In genomic region chr7:35814759-35815551, GRCm38 (mm10) we compare ENCODE assay signal across 28 mouse cellular contexts. TPM values are rescaled to one million over a fixed set of nuclear protein-coding genes. Genes with fewer than 3 reads are reported as not detected.
DNase-seq lines count a peak whose midpoint lies in the region; ATAC-seq and TF ChIP-seq lines count a peak whose summit lies in the region.
"Had no signal": no experiment of that assay in that cellular context is flagged by ENCODE, and none has a peak within 500 bp of the region (broad histone marks: within the 10 kb centered on the region; RNA-seq: fewer than 3 reads in every experiment).

No protein-coding gene starts in this region.

- peak; percentile 45; the same call in 1 of the 2 replicates for ATAC-seq in forebrain, postnatal 0 days
- no peak for ATAC-seq in forebrain, embryonic 15.5 days (replicated peaks)
- ATAC-seq in midbrain, embryonic 11.5 days (ENCODE audit: low FRiP score), result no peak
- no peak for ATAC-seq in midbrain, postnatal 0 days (ENCODE audit: low FRiP score)
- ATAC-seq: activated CD4-positive, CD25-positive, alpha-beta regulatory T cell, adult 4 months; forebrain, embryonic 16.5 days; hindbrain, embryonic 16.5 days had no signal

- no peaks in the 10 kb centered on the region for H3K4me1 ChIP-seq in forebrain, postnatal 0 days (ENCODE audit: insufficient read depth)
- no peaks in the 10 kb centered on the region for H3K4me1 ChIP-seq in forebrain, embryonic 15.5 days
- no peaks in the 10 kb centered on the region for H3K4me1 ChIP-seq in midbrain, embryonic 11.5 days (ENCODE audit: control insufficient read depth, insufficient read depth, low read length)
- H3K4me1 ChIP-seq in midbrain, postnatal 0 days (ENCODE audit: insufficient read depth, low read length), result no peaks in the 10 kb centered on the region
- H3K4me1 ChIP-seq: embryonic facial prominence, embryonic 13.5 days; forebrain, embryonic 10.5 days; hindbrain, embryonic 10.5 days; limb, embryonic 12.5 days; neural tube, embryonic 15.5 days had no signal

- intact Hi-C loops in left cerebral cortex, postnatal 4 days (cut with DNase I), result no loop called here
- intact Hi-C loops in left cerebral cortex, postnatal 14 days (cut with DNase I), result no loop called here

- no peak overlapping the region for H3K9ac ChIP-seq in forebrain, postnatal 0 days
- no peak overlapping the region for H3K9ac ChIP-seq in forebrain, embryonic 15.5 days (replicated peaks)
- no peak overlapping the region for H3K9ac ChIP-seq in midbrain, embryonic 11.5 days (ENCODE audit: low read length)
- H3K9ac ChIP-seq in midbrain, postnatal 0 days (replicated peaks; ENCODE audit: low read length, poor library complexity, severe bottlenecking), result no peak overlapping the region
- H3K9ac ChIP-seq: embryonic facial prominence, embryonic 13.5 days; limb, embryonic 12.5 days; neural tube, embryonic 15.5 days had no signal

- no peak overlapping the region for H3K4me3 ChIP-seq in forebrain, postnatal 0 days (ENCODE audit: low read depth, low read length)
- H3K4me3 ChIP-seq in forebrain, embryonic 15.5 days, result no peak overlapping the region
- no peak overlapping the region for H3K4me3 ChIP-seq in midbrain, embryonic 11.5 days (ENCODE audit: low read depth, low read length)
- H3K4me3 ChIP-seq in midbrain, postnatal 0 days (ENCODE audit: low read depth, low read length), result no peak overlapping the region
- H3K4me3 ChIP-seq: embryonic facial prominence, embryonic 13.5 days; forebrain, embryonic 10.5 days; hindbrain, embryonic 10.5 days; limb, embryonic 12.5 days; neural tube, embryonic 15.5 days had no signal

- TF ChIP-seq CTCF in forebrain, postnatal 0 days (IDR thresholded peaks at IDR 0.05; ENCODE audit: low read depth), result no peak
- no peak for TF ChIP-seq CTCF in midbrain, postnatal 0 days (IDR thresholded peaks at IDR 0.05)

- H3K36me3 ChIP-seq in forebrain, postnatal 0 days (ENCODE audit: insufficient read depth), result no peaks in the 10 kb centered on the region
- no peaks in the 10 kb centered on the region for H3K36me3 ChIP-seq in forebrain, embryonic 15.5 days
- no peaks in the 10 kb centered on the region for H3K36me3 ChIP-seq in midbrain, embryonic 11.5 days (ENCODE audit: control insufficient read depth, insufficient read depth, low read length)
- no peaks in the 10 kb centered on the region for H3K36me3 ChIP-seq in midbrain, postnatal 0 days (ENCODE audit: insufficient read depth, low read length)
- H3K36me3 ChIP-seq: embryonic facial prominence, embryonic 13.5 days; forebrain, embryonic 10.5 days; hindbrain, embryonic 10.5 days; limb, embryonic 12.5 days; neural tube, embryonic 15.5 days had no signal

- no peaks in the 10 kb centered on the region for H3K9me3 ChIP-seq in forebrain, postnatal 0 days (ENCODE audit: low read length)
- no peaks in the 10 kb centered on the region for H3K9me3 ChIP-seq in forebrain, embryonic 15.5 days
- no peaks in the 10 kb centered on the region for H3K9me3 ChIP-seq in midbrain, embryonic 11.5 days (ENCODE audit: control insufficient read depth, low read length)
- H3K9me3 ChIP-seq in midbrain, postnatal 0 days (ENCODE audit: low read length), result no peaks in the 10 kb centered on the region
- H3K9me3 ChIP-seq: embryonic facial prominence, embryonic 13.5 days; hindbrain, embryonic 10.5 days; limb, embryonic 12.5 days; neural tube, embryonic 15.5 days had no signal

- 67% methylated on average over 12 of the region's 12 CpGs for WGBS in forebrain, postnatal 0 days
- 75% methylated on average over 12 of the region's 12 CpGs for WGBS in forebrain, embryonic 15.5 days
- WGBS in midbrain, embryonic 11.5 days, result 78% methylated on average over 12 of the region's 12 CpGs
- 68% methylated on average over 12 of the region's 12 CpGs for WGBS in midbrain, postnatal 0 days

- no peaks in the 10 kb centered on the region for H3K27me3 ChIP-seq in forebrain, postnatal 0 days (ENCODE audit: insufficient read depth, low read length)
- H3K27me3 ChIP-seq in forebrain, embryonic 15.5 days, result no peaks in the 10 kb centered on the region
- no peaks in the 10 kb centered on the region for H3K27me3 ChIP-seq in midbrain, embryonic 11.5 days (ENCODE audit: control insufficient read depth, insufficient read depth, low read length)
- H3K27me3 ChIP-seq in midbrain, postnatal 0 days (ENCODE audit: insufficient read depth, low read length), result no peaks in the 10 kb centered on the region
- H3K27me3 ChIP-seq: embryonic facial prominence, embryonic 13.5 days; limb, embryonic 12.5 days; neural tube, embryonic 15.5 days had no signal

- no peak for DNase-seq in forebrain, postnatal 0 days
- peak; percentile 18 for DNase-seq in left cerebral cortex, postnatal 4 days
- DNase-seq in left cerebral cortex, postnatal 14 days (ENCODE audit: low spot score in 2 of 2), result no peak
- DNase-seq in midbrain, embryonic 11.5 days (ENCODE audit: low spot score, missing footprints), result peak; percentile 31
- DNase-seq in midbrain, postnatal 0 days (ENCODE audit: low spot score), result no peak
- no peak for DNase-seq in urinary bladder, adult 18-20 months (ENCODE audit: low spot score in 2 of 2)
- DNase-seq: adrenal gland, adult 2 months; adrenal gland, postnatal 36 days; cerebellum, adult 18-20 months; gastrocnemius, postnatal 10 days; heart, postnatal 14 days; kidney, postnatal 4 days; midbrain, embryonic 14.5 days; retina, postnatal 1 day; right cerebral cortex, postnatal 14 days; thymus, postnatal 4 days had no signal

- H3K27ac ChIP-seq in forebrain, postnatal 0 days (ENCODE audit: low read depth, low read length), result no peak overlapping the region
- H3K27ac ChIP-seq in forebrain, embryonic 15.5 days (replicated peaks), result no peak overlapping the region
- H3K27ac ChIP-seq in midbrain, embryonic 11.5 days (ENCODE audit: low read depth, low read length), result no peak overlapping the region
- no peak overlapping the region for H3K27ac ChIP-seq in midbrain, postnatal 0 days (ENCODE audit: low read depth, low read length)
- H3K27ac ChIP-seq: embryonic facial prominence, embryonic 13.5 days; forebrain, embryonic 10.5 days; hindbrain, embryonic 10.5 days; kidney, postnatal 0 days; limb, embryonic 12.5 days; macrophage; neural tube, embryonic 15.5 days had no signal

- H3K4me2 ChIP-seq in forebrain, postnatal 0 days (ENCODE audit: low read depth), result no peak overlapping the region
- no peak overlapping the region for H3K4me2 ChIP-seq in forebrain, embryonic 15.5 days (replicated peaks)
- no peak overlapping the region for H3K4me2 ChIP-seq in midbrain, embryonic 11.5 days
- H3K4me2 ChIP-seq in midbrain, postnatal 0 days (ENCODE audit: low read depth, low read length, poor library complexity, severe bottlenecking), result no peak overlapping the region
- H3K4me2 ChIP-seq: embryonic facial prominence, embryonic 13.5 days; limb, embryonic 12.5 days; liver, embryonic 11.5 days; neural tube, embryonic 15.5 days had no signal

RNA-seq across cellular contexts. Expression of gene Zfp507, which starts 12.2 kb away (rescaled TPM):
- total RNA-seq in forebrain, postnatal 0 days (2014; rRNA removed), result 20.2 and 30.5 TPM in 2 replicates
- polyA plus RNA-seq in forebrain, postnatal 0 days (2015; fragmentation: Nextera tagmentation; extraction: Ambion mirVana), result 4.9 and 8.1 TPM in 2 replicates
- polyA plus RNA-seq in forebrain, embryonic 15.5 days (2015; fragmentation: Nextera tagmentation; extraction: Ambion mirVana), result 16.2 and 18.9 TPM in 2 replicates
- total RNA-seq in left cerebral cortex, postnatal 4 days (2021), result 10 to 100 TPM; 34.3 to 36.5 TPM
- 10 to 100 TPM; 25.2 to 27.1 TPM for total RNA-seq in left cerebral cortex, postnatal 14 days (2021)
- 16.1 and 16.3 TPM in 2 replicates for polyA plus RNA-seq in midbrain, embryonic 11.5 days (2014; fragmentation: Nextera tagmentation; extraction: Ambion mirVana)
- total RNA-seq in midbrain, postnatal 0 days (2014; rRNA removed), result 20.8 and 21.2 TPM in 2 replicates
- 8.1 and 9.0 TPM in 2 replicates for polyA plus RNA-seq in midbrain, postnatal 0 days (2015; fragmentation: Nextera tagmentation; extraction: Ambion mirVana)

Comparison
In these comparisons a context has a peak if more than half of its experiments do, and no peak if none do; other contexts are left out.
1. DNase-seq: peak in left cerebral cortex, postnatal 4 days (single experiment) and midbrain, embryonic 11.5 days (single experiment); none in forebrain, postnatal 0 days (single experiment), left cerebral cortex, postnatal 14 days (0 of 2), midbrain, postnatal 0 days (single experiment) and urinary bladder, adult 18-20 months (0 of 2).